Mouse (Mus musculus) erythroblast, embryonic 14.5 days (primary cell): ENCODE measurements around the gene Grm3.

Source experiments
- GATA1 ChIP-seq: IDR thresholded peaks from 2 replicates; pipeline ENCODE4 v1.6.1; 2012; ENCODE audit warnings: low read length, inconsistent platforms, mixed read lengths
- TAL1 ChIP-seq: IDR thresholded peaks from 3 replicates; pipeline ENCODE4 v1.6.1; 2012; ENCODE audit warnings: low read length, inconsistent platforms, mixed read lengths

- TF ChIP-seq GATA1 (no peak), TAL1 (no peak)
Measured at GRCm38 (mm10) chr5:9703385-9704009, 21.5 kb downstream of the Grm3 start.
